Mouse (Mus musculus) neural tube, embryonic 10.5 days (tissue): ENCODE measurements around the gene Polr1d.

Experiments
- DNase-seq: peaks from one replicate; pipeline ENCODE4 v3.0.0-alpha.2; 2017; ENCODE audit warnings: low spot score; ENCODE audit errors: extremely low spot score

Gene Polr1d

GRCm38 (mm10) chr5:147076799-147077165 lies at the start of gene Polr1d:
Polr1d (plus strand) TSS chr5:147077050.
- no peak for DNase-seq

- no peak for DNase-seq
These were observed 45.6 kb upstream of the Polr1d start for GRCm38 (mm10) chr5:147031281-147031680.

DNA sequence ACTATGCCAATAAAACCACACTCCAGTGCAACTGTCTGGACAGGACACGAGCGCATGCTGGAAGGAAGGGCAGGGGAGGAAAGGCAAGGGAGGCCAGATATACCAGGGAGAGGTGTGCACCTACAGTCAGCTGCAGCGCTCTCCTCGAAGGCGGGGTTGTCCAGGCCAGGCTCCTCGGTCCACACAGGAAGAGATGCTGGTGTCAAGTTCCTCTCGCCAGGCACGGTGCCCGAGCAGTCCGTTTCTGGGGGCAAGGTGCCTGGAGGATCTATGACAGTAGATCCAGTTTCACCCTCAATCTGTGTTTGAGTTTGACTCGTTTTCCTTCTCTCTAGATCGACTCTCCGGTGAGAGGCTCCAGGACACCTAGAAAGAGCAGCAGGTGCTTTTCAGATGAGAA lies 43.7 kb upstream of the Polr1d start:
- DNase-seq, result no peak

DNA sequence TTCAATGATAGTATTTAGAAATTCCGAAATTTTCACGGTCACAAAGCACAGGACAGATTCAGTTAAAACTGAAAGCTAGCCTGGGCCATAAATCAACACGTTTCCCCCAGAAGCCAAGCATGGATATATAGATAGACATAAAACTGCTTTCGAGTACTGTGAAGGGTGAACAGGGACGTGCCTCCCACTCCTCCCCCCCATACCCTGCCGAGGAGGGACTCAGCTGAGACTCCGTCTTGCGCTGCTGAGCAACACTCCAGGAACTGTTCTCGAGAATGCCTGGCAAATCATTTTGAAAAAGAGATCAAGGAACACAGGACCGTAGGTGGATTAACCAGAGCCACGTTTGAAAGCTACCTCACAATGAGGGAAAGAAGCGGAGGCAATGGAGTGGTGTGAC lies 42.6 kb upstream of the Polr1d start:
- DNase-seq, result no peak

DNA sequence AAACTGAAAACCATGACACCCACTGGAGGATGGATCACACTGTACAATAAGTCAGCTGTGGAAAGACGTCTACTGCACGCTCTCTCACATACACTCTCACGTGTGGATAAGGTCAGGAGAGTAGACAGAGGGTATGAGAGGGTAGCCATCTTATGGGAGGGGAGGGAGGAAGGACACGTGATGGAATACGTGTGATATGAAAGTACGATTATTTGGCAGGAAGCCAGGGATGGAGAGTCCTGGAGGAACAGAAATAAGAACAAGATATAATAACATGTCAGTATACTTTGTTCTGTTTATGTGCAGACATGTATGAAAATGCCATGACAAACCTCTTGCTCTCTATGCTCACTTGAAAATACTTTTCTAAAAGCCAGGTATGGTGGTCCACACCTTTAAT lies 41.5 kb upstream of the Polr1d start:
- no peak for DNase-seq

- DNase-seq, result no peak
These were observed 40.8 kb upstream of the Polr1d start for GRCm38 (mm10) chr5:147036028-147036427.

GRCm38 (mm10) chr5:147036661-147037060 lies 40.2 kb upstream of the Polr1d start:
- no peak for DNase-seq

- DNase-seq, result no peak
These were observed 39.2 kb upstream of the Polr1d start for GRCm38 (mm10) chr5:147037601-147038000.

- no peak for DNase-seq
These were observed 37.5 kb upstream of the Polr1d start for GRCm38 (mm10) chr5:147039394-147039793.

DNA sequence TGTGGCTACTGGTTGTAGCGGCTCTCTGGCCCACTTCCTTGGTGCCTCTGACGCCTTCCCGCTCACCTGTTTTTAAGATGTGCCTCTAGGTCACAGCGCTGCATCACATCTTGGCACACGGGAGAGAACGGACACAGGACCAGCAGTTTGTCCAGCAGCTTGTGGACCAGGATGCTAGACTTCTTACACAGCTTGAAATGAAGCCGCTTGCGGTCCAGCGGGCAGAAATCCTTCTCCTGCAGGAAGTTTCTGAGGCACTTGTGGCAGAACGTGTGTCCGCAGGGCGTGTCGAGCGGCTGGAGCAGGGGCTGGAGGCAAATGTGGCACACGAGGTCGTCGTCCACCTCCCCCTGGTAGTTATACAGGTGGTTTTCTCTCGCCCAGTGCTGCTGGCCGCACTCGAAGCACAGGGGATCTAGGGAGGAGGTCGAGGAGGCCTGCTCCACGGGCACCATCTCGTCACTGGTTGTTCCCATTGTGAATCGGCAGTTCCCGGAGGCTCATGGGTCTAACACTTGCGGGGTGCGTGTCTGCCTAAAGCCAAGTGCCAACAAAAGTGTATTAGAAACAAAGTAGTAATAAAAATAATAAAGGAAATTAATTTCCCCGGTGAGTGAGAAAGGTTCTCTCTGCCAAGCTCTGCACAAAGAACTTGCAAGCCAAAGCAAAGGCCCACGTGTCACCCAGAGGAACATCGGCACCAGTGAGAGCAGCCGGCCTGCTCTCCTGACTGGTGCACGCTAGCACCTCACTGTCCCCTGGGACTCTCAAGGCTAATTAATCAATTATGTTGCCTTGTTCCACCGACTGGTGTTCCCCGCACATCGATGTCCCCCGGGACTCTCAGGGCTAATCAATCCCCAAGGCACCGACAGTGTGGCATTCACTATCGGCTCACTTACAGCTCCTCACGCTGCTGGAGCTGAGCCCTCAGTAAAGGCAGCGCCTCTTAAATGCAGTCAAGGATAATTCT lies 34.6 kb upstream of the Polr1d start:
- no peak for DNase-seq

DNA sequence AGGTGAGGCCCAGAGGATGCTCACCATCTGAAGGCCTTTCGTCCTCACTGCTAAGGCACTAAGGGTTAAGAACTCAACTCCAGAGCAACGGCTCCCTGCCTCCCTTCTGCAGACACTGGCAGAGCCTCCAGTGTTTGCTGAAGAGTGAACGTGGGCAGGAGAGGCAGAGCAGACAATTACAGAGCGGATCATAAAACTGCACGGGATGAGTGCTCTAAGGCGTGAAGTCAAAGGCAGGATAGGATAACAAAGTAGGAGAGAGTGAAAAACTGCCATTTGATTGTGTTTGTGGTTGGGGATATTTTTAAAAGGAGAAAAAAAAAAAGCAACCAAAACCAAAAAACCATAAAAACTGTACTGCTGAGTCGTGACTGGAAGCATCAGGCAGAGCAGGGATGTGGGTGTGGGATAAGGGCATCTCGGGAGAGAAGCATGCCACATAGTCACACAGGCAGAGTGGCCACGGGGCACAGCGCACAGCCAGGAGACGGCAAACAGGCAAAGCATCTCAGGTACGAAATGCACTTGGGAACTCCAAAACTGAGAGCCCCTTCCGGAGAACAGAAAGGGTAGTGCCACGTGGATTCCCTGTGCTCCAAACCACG lies 33.5 kb upstream of the Polr1d start:
- DNase-seq, result no peak

- no peak for DNase-seq
These were observed 31.5 kb upstream of the Polr1d start for GRCm38 (mm10) chr5:147045311-147045710.

DNA sequence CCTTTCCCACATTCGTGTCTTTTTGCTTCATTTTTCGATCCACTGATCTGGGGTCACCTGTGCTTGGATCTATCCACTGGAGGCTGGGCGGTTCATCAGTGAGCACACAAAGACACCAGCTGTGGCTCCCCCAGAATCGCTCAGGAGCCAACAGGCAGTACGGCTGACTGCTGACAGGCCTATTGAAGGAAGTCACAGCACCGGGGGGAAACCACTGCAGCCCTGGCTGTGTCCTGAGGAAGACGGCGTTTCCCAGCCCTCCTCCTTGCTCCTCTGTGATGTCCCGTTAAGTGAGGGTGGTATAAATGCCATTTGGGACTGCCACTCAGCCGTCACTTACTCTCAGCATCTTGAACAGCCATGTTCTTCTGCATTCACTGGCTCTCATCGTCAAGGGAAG lies 30.9 kb upstream of the Polr1d start:
- no peak for DNase-seq

- no peak for DNase-seq
These were observed 27.2 kb upstream of the Polr1d start for GRCm38 (mm10) chr5:147049544-147050209.

GRCm38 (mm10) chr5:147050816-147051499 lies 25.9 kb upstream of the Polr1d start:
- DNase-seq, result no peak

DNA sequence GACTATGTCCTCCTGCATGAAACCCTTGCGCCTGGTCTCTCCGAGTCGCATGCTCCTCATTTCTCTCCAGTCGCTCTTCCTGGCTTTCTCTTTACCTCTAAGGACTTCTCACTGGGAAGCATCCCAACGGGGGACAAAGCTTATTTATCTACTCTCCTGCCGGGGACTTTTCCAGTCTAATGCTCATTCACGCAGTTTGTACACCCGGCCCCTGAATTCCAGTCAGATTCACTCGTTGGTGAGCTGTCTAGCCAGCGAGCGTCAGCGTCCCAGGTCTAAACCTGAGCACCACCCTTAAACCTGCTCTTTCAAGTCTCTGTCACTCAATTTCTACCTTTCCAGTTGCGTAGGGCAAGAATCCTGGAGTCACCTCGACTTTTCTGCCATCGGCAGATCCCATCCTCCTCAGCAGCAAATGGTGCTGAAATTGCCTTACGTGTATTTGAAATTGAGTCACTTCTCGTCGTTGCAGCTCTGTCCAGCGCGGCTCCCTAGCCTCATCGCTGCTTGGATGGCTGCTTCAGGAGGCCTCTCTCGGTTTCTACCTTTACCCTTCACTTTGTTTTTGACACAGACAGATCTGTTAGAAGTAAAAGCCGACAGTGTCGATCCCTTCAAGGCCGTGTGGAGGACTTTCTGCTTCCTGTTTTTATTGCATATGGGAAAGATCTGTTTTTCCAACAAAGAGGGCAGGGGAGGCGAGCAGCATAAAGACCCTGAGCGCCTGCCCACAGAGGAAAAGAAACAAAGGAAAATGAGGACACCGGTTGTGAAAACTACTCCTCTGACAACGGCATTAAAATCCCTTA lies 25.1 kb upstream of the Polr1d start:
- DNase-seq, result no peak

DNA sequence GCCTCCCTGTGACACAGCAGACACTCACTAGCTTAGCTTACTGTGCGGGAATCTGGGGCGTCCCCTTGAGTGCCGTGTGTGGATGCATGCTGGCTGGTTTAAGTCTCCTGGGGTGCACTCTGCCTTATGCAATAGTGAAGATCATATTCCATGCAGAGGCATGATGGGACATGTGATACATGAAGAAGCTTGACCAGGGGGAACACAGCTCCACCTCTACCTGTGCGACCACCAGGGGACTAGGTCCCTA lies 24.6 kb upstream of the Polr1d start:
- DNase-seq, result no peak

DNA sequence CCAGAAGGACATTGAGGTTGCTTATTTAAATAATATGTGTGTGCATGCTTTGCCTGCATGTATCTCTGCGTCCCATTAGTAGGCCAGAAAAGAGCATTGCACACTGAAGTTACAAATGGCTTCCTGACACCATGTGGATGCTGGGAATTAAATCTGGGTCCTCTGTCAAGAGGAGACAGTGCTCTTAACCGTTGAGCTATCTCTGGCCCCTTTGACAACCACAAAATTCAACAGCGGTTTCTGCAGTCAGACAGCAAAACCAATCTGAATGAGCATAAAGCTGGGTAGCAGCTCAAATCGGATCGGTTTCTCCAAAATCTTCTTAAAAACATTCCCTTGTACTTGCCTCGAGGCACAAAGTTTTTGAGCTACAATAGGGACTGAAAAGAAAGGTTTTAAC lies 23.8 kb upstream of the Polr1d start:
- no peak for DNase-seq

- DNase-seq, result no peak
These were observed 23.4 kb upstream of the Polr1d start for GRCm38 (mm10) chr5:147053481-147053880.

GRCm38 (mm10) chr5:147054328-147054727 lies 22.5 kb upstream of the Polr1d start:
- DNase-seq, result no peak

DNA sequence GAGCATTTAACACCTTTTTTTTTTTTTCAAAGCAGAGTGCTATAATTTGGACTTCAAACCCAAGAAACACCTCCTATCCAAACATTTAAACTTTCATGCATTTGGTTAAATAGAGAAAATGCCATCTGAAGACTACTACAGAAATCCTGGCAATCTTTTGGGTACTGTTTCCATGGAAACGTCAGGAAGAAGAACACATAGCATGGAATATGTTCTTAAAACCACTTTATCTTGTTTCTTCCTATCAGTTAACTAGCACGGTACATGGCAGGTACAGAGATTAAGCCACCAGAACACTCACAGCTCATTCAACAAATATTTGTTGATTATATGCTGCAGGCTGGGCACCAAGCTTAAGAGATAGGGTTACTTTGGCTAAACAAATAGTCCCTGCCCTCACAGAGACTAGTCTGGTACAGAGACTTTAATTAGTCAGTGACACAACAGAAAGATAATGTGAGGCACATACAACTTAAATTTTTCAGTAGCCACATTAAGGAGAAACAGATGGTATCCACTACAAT lies 22.0 kb upstream of the Polr1d start:
- DNase-seq, result no peak
